Mouse (Mus musculus) pancreas, adult 10 weeks (tissue): ENCODE measurements around the gene Tub. TPM values are rescaled to one million over a fixed set of nuclear protein-coding genes. Genes with fewer than 3 reads are reported as not detected.

Source experiments
- polyA plus RNA-seq: library from polyadenylated mRNA; stranded (reverse); fragments of 350-450 nt; fragmentation: Illumina TruSeq; extraction: RNeasy Lipid Tissue Mini Kit (QIAGEN cat#74804); gene quantifications from one replicate; pipeline ENCODE4 v1.2.3, GENCODE M21; 2015; ENCODE audit warnings: low read depth, low replicate concordance; ENCODE audit not compliant: insufficient read depth

Tub gene
- polyA plus RNA-seq: 0.52 TPM

GRCm38 (mm10) chr7:108950312-108950761, at the start of gene Tub:
Gene Tub, plus strand, starts transcription at chr7:108950338.

GRCm38 (mm10) chr7:108929726-108930393, 20.3 kb upstream of the Tub start, which contains the start of gene Nlrp10:
Gene Nlrp10, minus strand, starts transcription at chr7:108930178.

DNA sequence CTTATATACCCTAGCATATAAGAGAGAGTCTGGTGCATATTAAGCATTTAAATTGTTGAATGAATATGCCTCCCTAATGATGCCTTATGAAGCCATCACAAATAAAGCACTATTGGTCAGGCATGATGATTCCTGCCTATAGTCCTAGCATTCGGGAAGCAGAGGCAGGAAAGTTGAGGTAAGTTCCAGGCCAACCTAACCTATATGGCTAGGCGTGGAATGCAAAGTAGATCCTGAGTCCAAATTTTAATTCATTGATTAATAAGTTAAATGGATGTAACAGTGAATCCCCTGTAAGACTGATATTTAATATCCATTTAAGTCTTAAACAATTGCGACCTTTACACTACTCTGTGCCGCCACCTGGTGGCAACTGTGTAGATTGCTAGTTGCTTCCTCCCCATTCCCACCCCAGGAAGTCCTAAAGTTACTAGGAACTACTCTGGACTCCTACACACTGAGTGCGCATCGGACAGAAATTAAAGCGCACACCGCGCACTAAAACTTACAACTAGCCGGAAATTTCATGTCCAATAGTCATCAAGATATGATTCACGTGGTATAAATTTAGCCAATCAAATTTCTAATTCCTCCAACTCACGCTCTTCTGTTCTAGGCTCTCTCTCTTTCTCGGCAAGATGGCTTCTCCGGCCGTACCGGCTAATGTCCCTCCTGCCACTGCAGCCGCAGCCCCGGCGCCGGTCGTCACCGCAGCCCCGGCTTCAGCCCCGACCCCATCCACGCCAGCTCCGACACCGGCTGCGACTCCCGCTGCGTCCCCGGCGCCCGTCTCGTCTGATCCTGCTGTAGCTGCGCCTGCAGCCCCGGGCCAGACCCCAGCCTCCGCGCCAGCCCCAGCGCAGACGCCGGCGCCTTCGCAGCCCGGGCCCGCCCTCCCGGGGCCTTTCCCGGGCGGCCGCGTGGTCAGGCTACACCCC, 16.1 kb upstream of the Tub start, which contains the start of gene Eif3f:
Gene Eif3f (plus strand): TSS at position 624 of the 938 bp plus-strand sequence.

DNA sequence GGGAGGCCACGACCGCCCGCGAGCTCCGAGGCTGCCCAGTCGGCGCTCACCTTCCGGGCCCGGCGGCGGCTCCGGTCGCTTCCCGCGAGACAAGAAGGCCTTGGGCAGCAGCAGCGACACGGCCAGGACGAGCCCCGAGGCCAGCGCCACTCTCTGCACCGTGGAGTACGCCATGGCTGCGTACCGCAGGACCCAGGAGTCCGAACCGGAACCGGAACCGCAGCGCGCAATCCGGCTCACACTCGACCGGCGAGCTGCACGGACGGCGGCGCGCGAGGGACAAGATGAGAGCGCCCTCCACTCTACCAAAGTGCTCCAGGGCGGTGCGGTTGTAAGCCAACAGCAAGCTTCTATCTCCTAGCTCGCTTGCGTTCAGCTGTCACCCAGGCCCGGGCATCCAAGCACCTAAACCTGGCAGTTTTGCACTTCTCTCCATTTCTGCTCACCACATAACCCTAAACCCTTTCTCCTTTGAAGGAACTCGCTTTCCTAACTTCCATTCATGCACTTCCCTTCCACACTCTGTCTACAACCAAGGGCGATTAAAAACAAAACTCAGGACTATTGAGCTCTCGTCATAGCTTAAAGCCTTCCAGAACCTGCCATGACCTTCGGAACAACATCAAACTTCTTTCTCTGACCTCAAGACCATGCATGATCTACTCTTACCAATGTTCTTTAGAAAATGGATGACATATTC, 133.1 kb downstream of the Tub start, which contains the start of gene Ric3:
Gene Ric3 (minus strand): TSS at position 219 of the 700 bp plus-strand sequence.

Other genes with a start within 250 kb of the Tub start
- not detected for gene Olfr512, start 237.0 kb upstream of the Tub start, polyA plus RNA-seq
- gene Olfr513, start 199.4 kb upstream of the Tub start, polyA plus RNA-seq: not detected
- gene Olfr514, start 124.3 kb upstream of the Tub start, polyA plus RNA-seq: not detected
- gene Olfr516, start 99.8 kb upstream of the Tub start, polyA plus RNA-seq: not detected
- gene Olfr517, start 78.0 kb upstream of the Tub start, polyA plus RNA-seq: not detected
- gene Olfr518, start 65.3 kb upstream of the Tub start, polyA plus RNA-seq: not detected
- gene Olfr519, start 55.9 kb upstream of the Tub start, polyA plus RNA-seq: not detected
- gene Nlrp10, start 20.2 kb upstream of the Tub start, polyA plus RNA-seq: not detected
- gene Eif3f, start 15.9 kb upstream of the Tub start, polyA plus RNA-seq: 37.3 TPM
- gene Ric3, start 133.0 kb downstream of the Tub start, polyA plus RNA-seq: 1.7 TPM
- gene Lmo1, start 224.9 kb downstream of the Tub start, polyA plus RNA-seq: not detected